Mouse (Mus musculus) embryonic facial prominence, embryonic 10.5 days (tissue): ENCODE measurements around the gene Cdh4. TPM values are rescaled to one million over a fixed set of nuclear protein-coding genes. Genes with fewer than 3 reads are reported as not detected.

Source experiments
- DNase-seq: peaks from one replicate; pipeline ENCODE4 v3.0.0-alpha.2; 2017; ENCODE audit warnings: low spot score
- H3K27ac ChIP-seq: fragments of 300-500 bp; sonication (generic); replicated peaks from 2 replicates; pipeline ENCODE4 v1.5.1; 2016; ENCODE audit warnings: mild to moderate bottlenecking
- H3K27me3 ChIP-seq: fragments of 300-500 bp; sonication (generic); replicated peaks from 2 replicates; pipeline ENCODE4 v1.6.1; 2016; ENCODE audit warnings: low read depth, mild to moderate bottlenecking; ENCODE audit not compliant: poor library complexity, severe bottlenecking
- H3K36me3 ChIP-seq: fragments of 300-500 bp; sonication (generic); replicated peaks from 2 replicates; pipeline ENCODE4 v1.6.1; 2016; ENCODE audit warnings: mild to moderate bottlenecking, moderate library complexity
- H3K4me1 ChIP-seq: fragments of 300-500 bp; sonication (generic); 2 replicates; pipeline ENCODE4 v1.6.1; 2016
- H3K4me3 ChIP-seq: fragments of 300-500 bp; sonication (generic); 2 replicates; pipeline ENCODE4 v1.5.1; 2016; ENCODE audit warnings: mild to moderate bottlenecking, moderate library complexity
- H3K9me3 ChIP-seq: fragments of 300-500 bp; sonication (generic); 2 replicates; pipeline ENCODE4 v1.6.1; 2016; ENCODE audit warnings: mild to moderate bottlenecking
- WGBS: fragments of 180-500 bp; shearing (Covaris S2); methylation state at CpG from one replicate; pipeline ENCODE4 v1.1.7; 2016; 5-methylcytosine and 5-hydroxymethylcytosine counted together
- polyA plus RNA-seq: library from polyadenylated mRNA; unstranded; fragments of >200 nt; fragmentation: Nextera tagmentation; extraction: Ambion mirVana; gene quantifications from 2 replicates; pipeline ENCODE4 v1.2.1, GENCODE M21; 2016

The Cdh4 gene
- polyA plus RNA-seq, 1 experiment from 2014 or later = 2.9 TPM

DNA sequence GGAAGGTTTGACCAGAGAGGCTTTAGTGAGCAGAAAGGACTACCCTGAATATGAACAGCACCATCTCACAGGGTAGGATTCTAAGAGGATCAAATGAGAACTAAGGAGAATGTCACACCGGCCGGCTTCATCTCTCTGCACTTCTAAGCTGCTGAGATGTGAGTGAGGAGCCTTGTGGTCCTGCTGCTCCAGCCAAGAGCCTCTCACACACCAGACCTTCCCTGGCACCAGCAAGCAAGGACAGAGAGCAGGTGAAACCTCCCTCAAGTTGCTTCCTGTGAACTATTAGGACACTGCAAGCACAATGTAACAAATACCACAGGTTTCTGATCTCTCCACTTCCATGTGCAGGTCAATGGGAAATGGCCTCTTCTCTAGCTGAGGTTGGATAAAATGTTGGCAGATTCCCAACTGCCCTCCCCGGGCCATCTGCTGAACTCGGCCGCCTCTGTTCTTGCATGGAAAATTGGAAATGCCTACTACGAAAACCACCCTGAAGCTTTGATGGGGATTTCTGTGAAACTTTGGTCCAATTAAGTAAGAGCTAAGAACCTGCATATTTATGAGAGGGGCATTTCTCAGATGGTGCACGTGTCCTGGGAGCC, 88.3 kb downstream of the Cdh4 start:
- Histone ChIP-seq H3K4me3 (no peak overlapping the region), H3K27me3 (peaks cover 31% of the 10 kb centered on the region), H3K4me1 (peaks cover 16% of the 10 kb centered on the region), H3K27ac (no peak overlapping the region), H3K36me3 (no peaks in the 10 kb centered on the region), H3K9me3 (no peaks in the 10 kb centered on the region)
- WGBS = 82% methylated on average over 7 of the region's 7 CpGs
- DNase-seq = no peak

DNA sequence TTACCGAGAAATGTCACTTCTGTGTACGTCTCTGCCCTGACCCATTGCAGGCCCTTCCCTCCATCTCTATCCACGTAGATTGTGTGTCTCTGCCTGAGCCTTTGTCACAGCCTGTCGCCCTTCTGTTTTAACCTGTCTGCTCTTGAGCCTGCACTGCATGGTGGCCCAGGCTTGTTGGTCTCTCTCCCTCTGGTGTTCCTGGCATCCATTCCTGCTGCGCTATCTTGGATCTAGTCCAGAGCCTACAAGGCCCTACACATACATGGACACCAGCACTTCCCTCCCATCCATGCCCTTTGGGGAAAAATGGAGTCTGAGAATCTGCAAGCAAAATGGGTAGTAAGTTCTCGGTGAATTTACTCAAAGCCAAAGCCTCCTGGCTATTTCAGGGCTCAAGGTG, 91.0 kb downstream of the Cdh4 start:
- H3K27me3 ChIP-seq = peaks cover 39% of the 10 kb centered on the region
- 72% methylated on average over 6 of the region's 6 CpGs for WGBS
- H3K36me3 ChIP-seq = no peaks in the 10 kb centered on the region
- peaks cover 26% of the 10 kb centered on the region for H3K4me1 ChIP-seq
- H3K9me3 ChIP-seq = no peaks in the 10 kb centered on the region
- DNase-seq = no peak
- H3K27ac ChIP-seq = no peak overlapping the region
- H3K4me3 ChIP-seq = no peak overlapping the region

DNA sequence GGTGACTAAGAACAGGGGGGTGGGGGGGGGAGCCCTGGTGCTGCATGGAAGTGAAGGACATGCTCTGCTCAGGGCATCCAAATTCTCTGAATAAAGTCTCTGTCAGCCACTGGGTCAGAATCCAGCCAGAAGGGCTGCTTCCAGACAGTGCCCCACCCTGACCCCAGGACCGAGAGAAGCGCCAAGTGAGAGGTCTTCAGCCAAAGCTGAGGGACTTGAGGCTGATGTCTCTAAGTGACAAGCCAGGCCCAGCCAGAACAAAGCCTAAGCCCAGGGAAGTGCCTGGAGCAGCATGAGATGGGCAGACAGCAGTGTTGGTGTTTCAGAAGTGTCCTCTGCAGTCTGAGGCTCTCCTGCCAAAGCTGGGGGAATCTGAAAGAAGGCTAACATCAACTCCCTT, 91.7 kb downstream of the Cdh4 start:
- Histone ChIP-seq H3K4me1 (peaks cover 33% of the 10 kb centered on the region), H3K4me3 (no peak overlapping the region), H3K36me3 (no peaks in the 10 kb centered on the region), H3K27ac (no peak overlapping the region), H3K9me3 (no peaks in the 10 kb centered on the region), H3K27me3 (peaks cover 45% of the 10 kb centered on the region)
- no peak for DNase-seq
- WGBS = 46% methylated on average over 2 of the region's 2 CpGs

DNA sequence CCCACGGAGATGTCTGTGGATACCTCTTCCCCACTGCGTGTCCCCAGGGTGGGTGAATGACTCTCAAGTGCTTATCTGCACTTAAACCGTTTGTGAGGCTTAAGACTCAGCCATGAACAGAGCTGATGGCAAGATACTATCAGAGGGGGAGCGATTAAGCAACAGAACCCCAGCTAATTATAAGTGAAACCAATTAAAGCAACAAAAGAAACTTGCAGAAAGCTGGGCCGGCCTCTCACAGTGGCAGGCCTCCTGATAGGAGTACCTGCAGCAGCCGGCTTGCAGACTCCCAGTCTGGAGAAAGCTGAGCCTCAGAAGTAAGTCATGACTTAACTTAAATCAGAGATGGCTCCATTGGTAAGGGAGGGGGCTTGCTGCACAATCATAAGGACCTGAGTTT, 93.0 kb downstream of the Cdh4 start:
- WGBS = 18% methylated on average over 6 of the region's 6 CpGs
- H3K4me1 ChIP-seq = peaks cover 42% of the 10 kb centered on the region
- peaks cover 50% of the 10 kb centered on the region for H3K27me3 ChIP-seq
- H3K4me3 ChIP-seq = no peak overlapping the region
- DNase-seq = no peak
- H3K27ac ChIP-seq = no peak overlapping the region
- no peaks in the 10 kb centered on the region for H3K9me3 ChIP-seq
- H3K36me3 ChIP-seq = no peaks in the 10 kb centered on the region

DNA sequence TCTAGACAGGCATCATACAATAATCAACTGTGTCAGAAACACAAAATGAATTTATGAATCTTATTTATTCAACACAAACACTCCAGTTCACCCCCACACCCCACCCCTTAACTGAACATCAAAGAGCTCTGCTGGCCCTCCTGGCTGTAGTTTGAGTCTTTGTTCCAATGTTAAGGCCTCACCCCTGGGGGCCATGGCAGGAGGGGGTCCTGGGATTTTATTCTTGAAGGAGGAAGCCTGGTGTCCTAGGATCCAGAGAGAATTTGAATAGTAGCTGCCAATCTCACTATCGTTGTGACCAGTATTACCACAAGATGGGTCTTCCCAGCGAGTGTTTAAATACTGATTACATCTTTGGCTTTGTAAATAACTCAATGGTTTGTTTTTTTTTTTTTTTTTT, 94.5 kb downstream of the Cdh4 start:
- H3K4me1 ChIP-seq = peaks cover 43% of the 10 kb centered on the region
- WGBS = 7% methylated on average over 2 of the region's 2 CpGs
- no peak overlapping the region for H3K27ac ChIP-seq
- peaks cover 50% of the 10 kb centered on the region for H3K27me3 ChIP-seq
- H3K9me3 ChIP-seq = no peaks in the 10 kb centered on the region
- no peaks in the 10 kb centered on the region for H3K36me3 ChIP-seq
- no peak overlapping the region for H3K4me3 ChIP-seq
- no peak for DNase-seq

DNA sequence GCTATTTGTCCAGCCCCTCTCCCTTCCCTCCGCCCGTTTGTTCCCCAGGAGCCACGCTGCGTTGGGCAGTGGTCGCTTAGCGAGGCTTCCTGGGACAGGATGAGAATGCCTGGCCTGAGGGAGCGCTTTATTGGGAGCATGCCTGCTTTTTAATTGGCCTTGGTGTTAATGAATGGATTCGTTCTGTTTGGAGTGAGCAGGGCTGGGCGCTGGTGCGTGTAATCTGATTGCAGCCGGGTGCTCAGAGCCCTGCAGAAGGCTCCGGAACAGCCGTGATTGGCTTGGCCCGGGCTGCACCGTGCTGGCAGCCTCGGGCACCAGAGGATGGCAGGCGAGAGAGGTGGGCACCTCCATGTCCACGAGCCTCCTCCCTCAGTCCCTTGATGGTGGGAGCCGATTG, 95.2 kb downstream of the Cdh4 start:
- Histone ChIP-seq H3K9me3 (no peaks in the 10 kb centered on the region), H3K27ac (peak overlapping the region; percentile 12; the same call in 1 of the 2 replicates), H3K4me3 (peak overlapping the region; percentile 30; the same call in 1 of the 2 replicates), H3K27me3 (peaks cover 48% of the 10 kb centered on the region), H3K36me3 (no peaks in the 10 kb centered on the region), H3K4me1 (peaks cover 43% of the 10 kb centered on the region)
- DNase-seq = peak; percentile 48
- 2% methylated on average over 19 of the region's 19 CpGs for WGBS

DNA sequence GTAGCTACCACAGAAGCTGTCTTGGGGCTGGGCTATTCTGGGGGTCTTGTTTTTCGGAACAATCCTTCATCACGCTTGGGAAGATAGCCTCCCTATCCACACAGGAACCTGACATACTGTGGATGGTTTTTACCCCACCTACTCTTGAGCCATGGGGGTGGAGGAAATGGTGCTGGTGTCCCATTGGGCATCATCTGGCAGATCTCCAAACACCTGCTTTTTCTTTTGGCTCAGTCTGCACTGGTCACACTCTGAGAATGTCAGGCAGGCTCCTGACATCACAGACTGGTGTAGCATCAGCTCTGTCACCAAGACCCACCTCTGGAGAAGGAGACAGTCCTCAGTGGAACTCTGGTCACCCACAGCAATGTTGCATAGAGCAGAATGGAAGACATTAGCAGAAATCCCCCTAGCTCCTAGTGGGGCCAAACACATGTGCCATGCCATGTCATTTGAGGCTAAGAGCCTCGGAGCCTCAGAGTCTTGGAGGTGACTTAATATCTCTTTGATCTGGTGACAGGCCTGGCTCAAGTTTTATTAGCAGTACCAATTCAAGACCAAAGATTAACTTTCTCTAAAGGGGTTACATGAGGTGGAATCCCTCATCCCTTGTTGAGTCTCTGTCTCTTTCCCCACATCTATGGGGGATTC, 95.7 kb downstream of the Cdh4 start:
- peak overlapping the region; percentile 30; the same call in 1 of the 2 replicates for H3K4me3 ChIP-seq
- WGBS = 26% methylated on average over 3 of the region's 3 CpGs
- peak overlapping the region; percentile 12; the same call in 1 of the 2 replicates for H3K27ac ChIP-seq
- H3K27me3 ChIP-seq = peaks cover 43% of the 10 kb centered on the region
- peaks cover 43% of the 10 kb centered on the region for H3K4me1 ChIP-seq
- no peak for DNase-seq
- no peaks in the 10 kb centered on the region for H3K9me3 ChIP-seq
- H3K36me3 ChIP-seq = no peaks in the 10 kb centered on the region

DNA sequence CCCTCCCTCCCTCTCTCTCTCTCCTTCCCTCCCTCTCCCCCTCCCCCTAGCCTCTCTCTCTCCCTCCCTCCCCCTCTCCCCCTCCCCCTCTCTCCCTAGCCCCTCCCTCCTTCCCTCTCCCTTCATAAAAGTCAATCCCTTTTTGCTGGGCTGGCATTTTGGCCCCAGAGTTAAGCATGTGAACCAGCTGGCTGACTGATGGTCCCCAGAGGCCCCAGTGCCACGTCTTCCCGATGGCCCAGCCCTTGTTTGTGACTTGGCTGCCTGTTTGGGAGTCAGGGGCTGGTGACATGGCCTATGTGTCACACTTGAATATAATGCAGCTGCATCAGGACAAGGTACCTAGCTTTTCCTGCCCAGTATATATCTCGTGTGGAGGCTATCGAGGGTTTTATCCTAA, 96.3 kb downstream of the Cdh4 start:
- Histone ChIP-seq H3K36me3 (no peaks in the 10 kb centered on the region), H3K27ac (0 out of 2 replicates have a peak overlapping the region, but pooled peaks have one; percentile 67), H3K9me3 (no peaks in the 10 kb centered on the region), H3K4me1 (peaks cover 43% of the 10 kb centered on the region), H3K27me3 (peaks cover 37% of the 10 kb centered on the region), H3K4me3 (no peak overlapping the region)
- WGBS = 43% methylated on average over 4 of the region's 4 CpGs
- DNase-seq = no peak

DNA sequence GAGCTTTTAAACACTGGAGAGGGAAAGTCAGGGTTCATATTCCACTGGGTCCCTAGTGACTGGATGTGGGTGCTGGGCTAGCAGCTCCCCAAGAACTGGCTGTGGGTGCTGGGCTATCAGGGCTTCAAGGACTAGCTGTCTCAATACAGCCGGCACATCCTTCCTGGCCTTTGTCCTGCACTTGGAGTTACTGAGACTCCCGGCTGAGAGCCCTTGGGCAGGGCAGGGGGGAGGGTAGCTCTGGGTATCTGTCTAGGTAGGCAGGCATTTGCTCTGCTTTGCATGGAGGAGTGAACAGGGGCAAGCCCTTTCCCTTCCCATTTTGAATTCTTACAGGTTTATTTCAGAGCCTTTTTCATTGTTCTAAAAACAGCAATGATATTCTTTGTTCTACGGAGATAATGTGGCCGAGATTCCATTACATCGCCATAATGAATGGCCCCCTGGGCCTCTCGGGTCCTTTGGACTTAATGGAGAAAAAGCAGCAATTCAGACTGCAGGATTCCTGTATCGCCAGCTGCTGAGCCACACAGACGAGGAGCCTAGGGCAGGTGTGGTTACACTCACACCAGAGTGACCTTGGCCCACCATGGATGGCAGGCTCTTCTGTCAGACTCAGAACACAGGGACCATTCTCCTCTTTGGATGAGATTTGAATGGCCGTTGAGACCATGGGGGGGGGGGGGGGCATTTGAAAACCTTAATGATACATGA, 97.5 kb downstream of the Cdh4 start:
- Histone ChIP-seq H3K4me1 (peaks cover 40% of the 10 kb centered on the region), H3K27me3 (peaks cover 27% of the 10 kb centered on the region), H3K9me3 (no peaks in the 10 kb centered on the region), H3K27ac (peak overlapping the region; percentile 67; the same call in 1 of the 2 replicates), H3K4me3 (no peak overlapping the region), H3K36me3 (no peaks in the 10 kb centered on the region)
- no peak for DNase-seq
- 22% methylated on average over 9 of the region's 9 CpGs for WGBS

DNA sequence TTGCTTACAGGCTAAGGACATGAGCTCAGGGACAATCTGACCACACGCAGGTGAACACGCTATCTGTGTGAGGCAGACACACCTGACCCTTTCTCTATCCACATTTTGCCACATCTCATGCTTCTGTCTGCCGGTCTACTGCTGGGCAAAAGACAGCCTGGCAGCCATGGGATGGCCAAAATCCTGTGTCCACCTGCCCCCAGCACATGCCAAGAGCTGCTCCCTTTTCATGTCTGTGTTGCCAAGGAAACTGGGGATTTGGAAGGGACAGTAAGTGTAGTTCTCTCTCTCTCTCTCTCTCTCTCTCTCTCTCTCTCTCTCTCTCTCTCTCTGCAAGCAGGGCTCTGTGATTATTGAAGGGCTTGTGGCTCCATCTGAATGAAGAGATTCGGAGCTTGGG, 98.9 kb downstream of the Cdh4 start:
- Histone ChIP-seq H3K27ac (no peak overlapping the region), H3K4me3 (no peak overlapping the region), H3K27me3 (peaks cover 19% of the 10 kb centered on the region), H3K36me3 (no peaks in the 10 kb centered on the region), H3K4me1 (peaks cover 35% of the 10 kb centered on the region), H3K9me3 (no peaks in the 10 kb centered on the region)
- 93% methylated on average over 4 of the region's 4 CpGs for WGBS
- no peak for DNase-seq

DNA sequence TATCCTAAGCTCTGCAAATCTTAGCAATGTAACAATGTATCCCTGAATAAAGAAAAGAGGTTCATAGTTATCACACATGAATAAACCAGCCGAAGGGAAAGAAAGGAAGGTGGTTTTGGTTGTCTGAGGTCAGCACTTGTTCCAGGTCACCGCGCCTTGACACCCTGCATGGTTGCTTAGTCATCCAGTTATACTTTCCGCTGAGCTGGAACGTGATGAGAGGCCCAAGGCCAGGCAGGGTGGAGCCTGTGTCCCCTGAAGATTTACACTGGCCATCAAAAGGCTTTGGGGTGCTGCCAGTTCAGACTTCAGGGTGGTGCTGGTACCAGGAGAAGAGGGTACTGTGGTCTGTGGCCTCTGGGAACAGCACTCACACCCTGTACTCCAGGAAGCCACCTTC, 105.4 kb downstream of the Cdh4 start:
- Histone ChIP-seq H3K27me3 (no peaks in the 10 kb centered on the region), H3K36me3 (no peaks in the 10 kb centered on the region), H3K4me3 (no peak overlapping the region), H3K27ac (no peak overlapping the region), H3K4me1 (no peaks in the 10 kb centered on the region), H3K9me3 (peaks cover 4% of the 10 kb centered on the region; the same call in 1 of the 2 replicates)
- 78% methylated on average over 5 of the region's 5 CpGs for WGBS
- no peak for DNase-seq

DNA sequence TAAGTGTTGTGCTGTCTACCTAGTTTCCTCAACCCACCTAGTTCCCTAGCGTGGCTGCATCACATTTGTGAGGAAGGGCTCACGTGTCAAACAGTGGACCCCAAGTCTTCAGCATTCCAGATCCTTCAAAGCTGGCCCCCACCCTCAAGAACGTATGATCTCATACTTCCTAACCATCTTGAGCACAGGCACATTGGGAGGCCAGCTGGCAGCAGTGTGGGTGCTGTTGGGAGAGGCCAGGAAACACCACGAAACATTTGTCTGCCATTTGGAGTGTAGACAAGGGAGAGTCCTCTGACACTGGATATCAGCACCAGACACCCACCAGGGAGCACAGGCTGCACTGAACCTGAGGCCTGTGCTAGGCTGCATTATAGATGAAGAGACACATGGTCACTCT, 113.7 kb downstream of the Cdh4 start:
- Histone ChIP-seq H3K4me1 (no peaks in the 10 kb centered on the region), H3K9me3 (no peaks in the 10 kb centered on the region), H3K27me3 (no peaks in the 10 kb centered on the region), H3K4me3 (no peak overlapping the region), H3K36me3 (no peaks in the 10 kb centered on the region), H3K27ac (no peak overlapping the region)
- WGBS = 85% methylated on average over 4 of the region's 4 CpGs
- DNase-seq = no peak

DNA sequence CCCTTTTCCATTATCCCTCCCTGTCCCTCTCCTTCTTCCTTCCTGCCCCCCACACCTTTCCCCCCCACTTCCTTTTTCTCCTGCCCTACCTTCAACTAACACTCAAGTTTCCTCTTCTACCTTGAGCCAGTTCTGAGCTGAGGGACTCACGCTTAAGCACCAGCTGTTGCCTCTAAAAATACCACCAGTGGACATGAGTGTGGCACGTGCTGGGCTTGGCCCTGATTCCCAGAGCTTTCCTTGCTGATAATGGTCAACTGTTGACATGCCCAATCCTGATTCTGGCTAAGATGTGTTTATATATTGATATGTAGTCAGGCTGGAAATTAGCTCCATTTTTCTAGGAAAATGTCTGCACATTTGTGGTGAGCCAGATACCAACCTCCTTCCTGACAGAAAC, 120.1 kb downstream of the Cdh4 start:
- H3K4me3 ChIP-seq = no peak overlapping the region
- no peak for DNase-seq
- no peak overlapping the region for H3K27ac ChIP-seq
- H3K4me1 ChIP-seq = peaks cover 6% of the 10 kb centered on the region
- no peaks in the 10 kb centered on the region for H3K9me3 ChIP-seq
- H3K36me3 ChIP-seq = no peaks in the 10 kb centered on the region
- H3K27me3 ChIP-seq = no peaks in the 10 kb centered on the region
- WGBS = 89% methylated on average over 2 of the region's 2 CpGs
